Mouse (Mus musculus): Measurements from ENCODE around the gene Gadd45a. TPM values are rescaled to one million over a fixed set of nuclear protein-coding genes. Genes with fewer than 3 reads are reported as not detected.

Gene Gadd45a
- polyA plus RNA-seq, 2 experiments from 2014 or later, result 4.1 to 5.6 TPM

Other genes starting within 250 kb of the Gadd45a start
- gene Vmn1r39, start 226.8 kb downstream of the Gadd45a start, polyA plus RNA-seq (2017; shearing (Covaris generic)), result not detected
- 10 to 100 TPM; 21.3 to 21.7 TPM for gene Gng12, start 141.1 kb downstream of the Gadd45a start, polyA plus RNA-seq (2017; shearing (Covaris generic))
- 100 to 1,000 TPM; 285 to 307 TPM for gene Serbp1, start 200.7 kb upstream of the Gadd45a start, polyA plus RNA-seq (2017; shearing (Covaris generic))

Measured in activated CD4-positive, CD25-positive, alpha-beta regulatory T cell, adult 4 months (primary cell).